Mouse (Mus musculus) forebrain, embryonic 10.5 days (tissue): Measurements from ENCODE around the gene Acot1. TPM values are rescaled to one million over a fixed set of nuclear protein-coding genes. Genes with fewer than 3 reads are reported as not detected.

Experiments used
- DNase-seq: peaks from one replicate; pipeline ENCODE4 v3.0.0-alpha.2; 2017; ENCODE audit warnings: low spot score; ENCODE audit errors: extremely low spot score
- H3K27ac ChIP-seq: fragments of 300-500 bp; sonication (generic); 2 replicates; pipeline ENCODE4 v1.5.1; 2016; ENCODE audit warnings: mild to moderate bottlenecking
- H3K27me3 ChIP-seq: fragments of 300-500 bp; sonication (generic); 2 replicates; pipeline ENCODE4 v1.6.1; 2016; ENCODE audit warnings: mild to moderate bottlenecking; ENCODE audit not compliant: poor library complexity, severe bottlenecking
- H3K36me3 ChIP-seq: fragments of 300-500 bp; sonication (generic); replicated peaks from 2 replicates; pipeline ENCODE4 v1.6.1; 2016; ENCODE audit warnings: mild to moderate bottlenecking, moderate library complexity
- H3K4me1 ChIP-seq: fragments of 300-500 bp; sonication (generic); 2 replicates; pipeline ENCODE4 v1.6.1; 2016
- H3K4me3 ChIP-seq: fragments of 300-500 bp; sonication (generic); 2 replicates; pipeline ENCODE4 v1.5.1; 2016; ENCODE audit warnings: mild to moderate bottlenecking, moderate library complexity
- H3K9me3 ChIP-seq: fragments of 300-500 bp; sonication (generic); 2 replicates; pipeline ENCODE4 v1.6.1; 2016; ENCODE audit warnings: mild to moderate bottlenecking, moderate library complexity
- WGBS: fragments of 180-500 bp; shearing (Covaris S2); methylation state at CpG from one replicate; pipeline ENCODE4 v1.1.7; 2016; 5-methylcytosine and 5-hydroxymethylcytosine counted together
- polyA plus RNA-seq: library from polyadenylated mRNA; unstranded; fragments of >200 nt; fragmentation: Nextera tagmentation; extraction: Ambion mirVana; gene quantifications from 2 replicates; pipeline ENCODE4 v1.2.1, GENCODE M21; 2016

The Acot1 gene
- polyA plus RNA-seq, 1 experiment from 2014 or later = 23.5 TPM

DNA sequence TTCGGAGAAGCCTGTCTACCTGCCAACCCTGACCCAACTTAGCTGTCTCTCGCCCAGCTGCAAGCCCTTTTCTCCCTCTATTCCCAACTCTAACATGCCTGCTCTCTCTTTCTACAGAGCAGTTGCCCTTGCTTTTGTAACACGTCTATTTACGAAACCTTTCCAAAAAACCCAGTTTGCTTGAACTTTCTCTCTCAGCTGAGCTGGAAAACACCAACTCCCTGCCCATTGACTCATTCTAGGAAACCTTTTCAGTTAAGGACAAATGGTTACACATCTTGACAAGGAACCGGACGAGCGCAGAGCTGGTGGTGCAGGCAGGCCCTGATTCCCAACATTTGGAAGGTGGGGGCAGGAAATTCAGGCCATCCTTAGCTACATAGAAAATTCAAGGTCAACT, 43.3 kb downstream of the Acot1 start:
- H3K27me3 ChIP-seq = peaks cover 48% of the 10 kb centered on the region
- no peak overlapping the region for H3K4me3 ChIP-seq
- WGBS = 87% methylated on average over 7 of the region's 7 CpGs
- DNase-seq = no peak
- peaks cover 10% of the 10 kb centered on the region for H3K4me1 ChIP-seq
- H3K27ac ChIP-seq = no peak overlapping the region
- H3K36me3 ChIP-seq = no peaks in the 10 kb centered on the region
- H3K9me3 ChIP-seq = peaks cover 14% of the 10 kb centered on the region

DNA sequence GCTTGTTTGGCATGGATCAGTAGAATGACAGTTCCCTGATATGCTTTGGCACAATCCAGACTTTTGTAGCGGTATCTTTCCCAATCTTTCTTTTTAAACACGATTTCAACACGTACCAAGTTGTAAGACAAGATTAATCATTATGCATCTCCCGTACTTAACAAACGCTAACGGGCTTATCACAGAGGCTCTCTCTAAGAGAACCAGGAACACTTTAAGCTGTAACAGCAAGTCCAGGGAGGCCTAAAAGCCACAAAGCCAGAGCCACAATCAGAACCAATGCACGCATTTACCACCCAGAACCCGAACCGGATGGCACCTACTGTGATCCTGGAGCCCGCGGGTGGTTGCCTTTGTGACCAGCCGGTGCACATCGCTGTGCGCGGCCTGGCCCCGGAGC, 43.9 kb downstream of the Acot1 start:
- Histone ChIP-seq H3K27me3 (peaks cover 48% of the 10 kb centered on the region), H3K4me3 (peak overlapping the region; percentile 57), H3K36me3 (no peaks in the 10 kb centered on the region), H3K4me1 (peaks cover 10% of the 10 kb centered on the region), H3K27ac (peak overlapping the region; percentile 60; the same call in 1 of the 2 replicates), H3K9me3 (peaks cover 9% of the 10 kb centered on the region)
- DNase-seq = no peak
- 16% methylated on average over 16 of the region's 16 CpGs for WGBS

DNA sequence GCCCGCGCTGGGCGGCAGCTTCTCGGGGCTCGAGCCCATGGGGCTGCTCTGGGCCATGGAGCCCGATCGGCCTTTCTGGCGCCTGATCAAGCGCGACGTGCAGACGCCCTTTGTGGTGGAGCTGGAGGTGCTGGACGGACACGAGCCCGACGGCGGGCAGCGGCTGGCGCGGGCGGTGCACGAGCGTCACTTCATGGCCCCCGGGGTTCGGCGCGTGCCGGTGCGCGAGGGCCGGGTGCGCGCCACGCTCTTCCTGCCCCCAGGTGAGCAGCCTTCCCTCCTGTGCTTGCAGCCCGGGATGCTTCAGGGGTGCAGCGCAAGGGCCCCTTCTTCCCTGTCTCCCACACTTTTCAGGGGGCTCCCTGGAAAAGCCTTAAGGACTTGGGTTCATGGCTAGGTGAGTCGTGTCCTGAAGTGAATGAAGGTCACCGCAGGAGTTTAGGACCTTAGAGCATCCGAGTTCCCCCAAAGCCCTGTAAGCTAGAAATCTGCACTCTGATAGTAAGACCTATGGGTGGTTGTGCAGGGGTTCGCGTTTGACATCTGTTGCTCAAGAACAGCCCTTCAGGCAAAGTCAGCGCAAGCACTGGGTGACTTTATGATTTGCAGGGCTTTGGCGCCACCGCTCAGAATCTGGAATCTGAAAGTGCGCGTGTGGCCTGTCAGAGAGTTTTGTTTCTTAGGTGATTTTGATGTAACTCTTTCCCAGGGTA, 44.5 kb downstream of the Acot1 start:
- 2% methylated on average over 42 of the region's 46 CpGs for WGBS
- DNase-seq = no peak
- Histone ChIP-seq H3K27me3 (peaks cover 48% of the 10 kb centered on the region), H3K4me3 (peak overlapping the region; percentile 57), H3K4me1 (peaks cover 10% of the 10 kb centered on the region), H3K9me3 (peaks cover 2% of the 10 kb centered on the region; the same call in 1 of the 2 replicates), H3K36me3 (no peaks in the 10 kb centered on the region), H3K27ac (peak overlapping the region; percentile 60; the same call in 1 of the 2 replicates)

DNA sequence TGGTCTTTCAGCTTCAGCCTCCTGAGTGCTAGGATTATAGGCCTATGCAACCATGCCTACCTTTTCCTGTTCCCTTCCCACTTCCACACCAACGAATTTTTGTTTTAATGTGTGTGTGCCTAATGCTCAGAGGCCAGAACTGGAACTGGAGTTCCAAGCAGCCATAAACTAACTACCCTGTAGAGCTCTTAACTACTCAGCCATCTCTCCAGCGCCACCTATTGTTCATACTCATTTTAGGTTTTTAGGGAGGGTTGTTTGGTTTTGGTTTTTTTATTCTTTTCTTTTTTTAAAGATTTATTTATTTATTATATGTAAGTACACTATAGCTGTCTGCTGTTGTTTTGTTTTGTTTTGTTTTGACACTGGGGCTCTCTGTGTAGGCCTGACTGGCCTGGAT, 51.7 kb downstream of the Acot1 start:
- Histone ChIP-seq H3K4me3 (no peak overlapping the region), H3K27me3 (0 out of 2 replicates have a peak, but pooled peaks cover 2% of the 10 kb centered on the region), H3K4me1 (no peaks in the 10 kb centered on the region), H3K27ac (no peak overlapping the region), H3K9me3 (no peaks in the 10 kb centered on the region), H3K36me3 (no peaks in the 10 kb centered on the region)
- WGBS = 33% methylated on average over 2 of the region's 2 CpGs
- no peak for DNase-seq

DNA sequence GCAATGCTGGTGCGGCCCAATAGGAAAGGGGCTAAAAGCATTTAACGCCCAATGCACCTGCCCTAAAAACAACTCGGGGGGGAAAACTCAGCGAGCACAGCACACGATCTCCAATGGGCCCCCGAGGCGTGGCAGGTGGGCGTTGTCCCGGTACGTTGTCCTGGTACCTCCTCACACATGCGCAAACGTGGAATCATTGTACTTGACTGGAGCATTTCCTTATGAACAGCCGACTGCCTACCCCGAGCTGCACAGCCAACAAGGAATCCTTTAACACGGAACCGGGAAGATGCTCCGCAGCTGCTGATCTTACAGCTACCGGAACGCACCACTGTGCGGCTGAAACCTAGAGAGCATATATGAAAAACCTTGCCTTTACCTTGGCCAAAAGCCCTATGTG, 53.0 kb downstream of the Acot1 start:
- 94% methylated on average over 20 of the region's 20 CpGs for WGBS
- Histone ChIP-seq H3K27me3 (peaks cover 8% of the 10 kb centered on the region), H3K27ac (no peak overlapping the region), H3K36me3 (no peaks in the 10 kb centered on the region), H3K9me3 (no peaks in the 10 kb centered on the region), H3K4me3 (no peak overlapping the region), H3K4me1 (no peaks in the 10 kb centered on the region)
- no peak for DNase-seq

DNA sequence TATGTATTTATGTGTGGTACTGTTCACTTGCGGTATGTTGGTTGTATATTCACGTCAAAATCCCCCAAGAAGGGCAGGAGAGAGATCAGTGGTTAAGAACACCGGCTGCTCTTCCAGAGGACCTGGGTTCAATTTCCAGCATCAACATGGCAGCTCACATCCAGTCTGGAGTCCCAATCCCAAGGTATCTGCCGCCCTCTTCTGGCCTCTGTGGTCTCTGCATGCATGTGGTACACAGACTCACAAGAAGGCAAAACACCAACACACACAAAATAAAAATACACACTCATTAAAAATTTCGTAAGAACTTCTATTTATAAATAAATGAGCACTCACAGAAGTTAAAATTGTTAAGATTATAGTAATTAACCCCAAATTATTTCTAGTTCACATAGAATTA, 53.9 kb downstream of the Acot1 start:
- H3K9me3 ChIP-seq = no peaks in the 10 kb centered on the region
- no peaks in the 10 kb centered on the region for H3K36me3 ChIP-seq
- H3K27ac ChIP-seq = no peak overlapping the region
- WGBS = 70% methylated on average over 5 of the region's 5 CpGs
- H3K27me3 ChIP-seq = peaks cover 16% of the 10 kb centered on the region
- H3K4me3 ChIP-seq = no peak overlapping the region
- DNase-seq = no peak
- H3K4me1 ChIP-seq = no peaks in the 10 kb centered on the region

DNA sequence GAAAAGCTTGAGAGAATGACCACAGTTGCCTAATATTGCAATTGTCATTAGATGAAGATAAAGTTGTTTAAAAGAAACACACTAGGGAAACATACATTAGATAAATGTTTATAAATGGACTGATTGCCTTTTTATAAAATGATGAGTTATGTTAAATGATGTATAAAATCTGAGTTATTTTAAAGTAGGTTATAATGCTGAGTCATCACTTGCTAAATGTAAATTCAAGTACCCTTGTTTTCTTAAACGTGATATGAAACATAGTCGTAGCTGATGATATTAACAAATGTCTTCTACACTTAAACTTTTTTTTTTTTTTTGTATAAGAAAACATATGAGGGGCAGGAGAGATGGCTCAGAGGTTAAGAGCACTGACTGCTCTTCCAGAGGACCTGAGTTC, 54.5 kb downstream of the Acot1 start:
- WGBS = 87% methylated on average over 2 of the region's 2 CpGs
- no peak for DNase-seq

DNA sequence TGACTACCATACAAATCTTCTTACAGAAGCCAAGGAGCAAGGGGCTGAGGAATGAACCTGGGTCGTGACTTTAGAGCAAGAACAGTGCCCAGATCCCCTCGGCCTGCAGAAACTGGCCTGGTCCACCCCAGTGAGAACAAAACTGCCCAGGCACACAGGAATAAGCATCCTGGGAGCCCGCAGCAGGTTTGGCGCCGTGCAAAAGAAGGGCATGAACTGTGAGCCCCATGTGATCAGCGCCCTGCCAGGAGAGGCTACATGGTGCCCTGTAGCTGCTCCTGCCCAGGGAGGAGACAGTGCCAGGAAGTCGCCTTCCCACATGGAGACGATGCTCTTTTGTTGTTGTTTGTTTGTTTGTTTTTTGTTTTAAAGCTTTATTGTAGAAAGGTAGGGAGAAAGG, 55.3 kb downstream of the Acot1 start:
- WGBS = 76% methylated on average over 8 of the region's 8 CpGs
- Histone ChIP-seq H3K4me3 (no peak overlapping the region), H3K27ac (no peak overlapping the region), H3K4me1 (peaks cover 9% of the 10 kb centered on the region), H3K9me3 (no peaks in the 10 kb centered on the region), H3K27me3 (peaks cover 30% of the 10 kb centered on the region), H3K36me3 (no peaks in the 10 kb centered on the region)
- DNase-seq = no peak

More for the DNA sequence above, 54.5 kb downstream of the Acot1 start:
- Histone ChIP-seq H3K36me3 (no peaks in the 10 kb centered on the region), H3K27me3 (peaks cover 22% of the 10 kb centered on the region), H3K4me1 (0 out of 2 replicates have a peak, but pooled peaks cover 4% of the 10 kb centered on the region), H3K27ac (no peak overlapping the region), H3K4me3 (no peak overlapping the region), H3K9me3 (no peaks in the 10 kb centered on the region)

DNA sequence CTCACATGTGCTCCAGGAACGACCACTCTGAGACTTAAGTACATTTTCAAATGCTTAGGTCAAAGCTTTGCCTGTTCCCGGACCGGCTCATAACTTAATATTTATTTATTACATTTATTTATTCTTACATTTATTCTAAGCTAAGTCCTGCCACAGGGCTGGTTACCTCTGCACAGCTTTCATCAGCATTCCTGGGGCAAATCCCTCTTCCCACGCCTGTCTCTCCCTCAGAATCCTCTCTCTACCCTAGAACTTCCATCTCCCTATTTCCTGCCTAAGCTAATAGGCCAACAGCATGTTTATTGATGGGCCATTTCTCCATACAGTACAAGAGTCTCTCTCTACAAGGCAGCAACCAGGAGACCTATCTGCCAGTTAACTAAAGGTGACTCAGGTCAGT, 58.5 kb downstream of the Acot1 start:
- peaks cover 13% of the 10 kb centered on the region for H3K4me1 ChIP-seq
- H3K27me3 ChIP-seq = peaks cover 48% of the 10 kb centered on the region
- H3K27ac ChIP-seq = no peak overlapping the region
- H3K36me3 ChIP-seq = no peaks in the 10 kb centered on the region
- no peaks in the 10 kb centered on the region for H3K9me3 ChIP-seq
- no peak for DNase-seq
- H3K4me3 ChIP-seq = no peak overlapping the region
- WGBS = 89% methylated on average over 4 of the region's 4 CpGs

Other genes starting within 250 kb of the Acot1 start
- 0.07 TPM in 2 replicates for gene Papln, start 245.9 kb upstream of the Acot1 start, polyA plus RNA-seq
- 35.5 and 37.1 TPM in 2 replicates for gene Numb, start 87.6 kb upstream of the Acot1 start, polyA plus RNA-seq
- 14.3 and 15.4 TPM in 2 replicates for gene Riox1, start 58.9 kb upstream of the Acot1 start, polyA plus RNA-seq
- not detected in 2 replicates for gene Heatr4, start 24.6 kb upstream of the Acot1 start, polyA plus RNA-seq
- 14.9 and 16.0 TPM in 2 replicates for gene Acot2, start 21.6 kb upstream of the Acot1 start, polyA plus RNA-seq
- 0.14 and 0.15 TPM in 2 replicates for gene Acot4, start 28.9 kb downstream of the Acot1 start, polyA plus RNA-seq
- not detected in 2 replicates for gene Gm49366, start 29.4 kb downstream of the Acot1 start, polyA plus RNA-seq
- 0.11 and 0.32 TPM in 2 replicates for gene Acot3, start 42.7 kb downstream of the Acot1 start, polyA plus RNA-seq
- gene Acot5, start 59.8 kb downstream of the Acot1 start, polyA plus RNA-seq = not detected in 2 replicates
- gene Acot6, start 91.2 kb downstream of the Acot1 start, polyA plus RNA-seq = 0.69 and 0.98 TPM in 2 replicates
- 4.2 and 4.8 TPM in 2 replicates for gene Dnal1, start 104.9 kb downstream of the Acot1 start, polyA plus RNA-seq
- 1.3 and 1.8 TPM in 2 replicates for gene Pnma1, start 139.0 kb downstream of the Acot1 start, polyA plus RNA-seq
- 7.0 and 8.7 TPM in 2 replicates for gene Elmsan1, start 209.4 kb downstream of the Acot1 start, polyA plus RNA-seq